Mouse (Mus musculus) kidney, postnatal 4 days (tissue): ENCODE measurements at regions not wholly inside any gene's neighbourhood (a gene's known extent, or its start where the extent isn't known, plus 50 kb on each side); places are given as distances from the start of the nearest gene placed in this dataset.
A peak's percentile ranks its signal among the peaks of the same experiment; 100 is the strongest.

Source experiments
- DNase-seq, 2 experiments: peaks; one replicate each; pipeline ENCODE4 v3.0.0; 2021; ENCODE audit warnings: mixed read lengths in 2 of 2

DNA sequence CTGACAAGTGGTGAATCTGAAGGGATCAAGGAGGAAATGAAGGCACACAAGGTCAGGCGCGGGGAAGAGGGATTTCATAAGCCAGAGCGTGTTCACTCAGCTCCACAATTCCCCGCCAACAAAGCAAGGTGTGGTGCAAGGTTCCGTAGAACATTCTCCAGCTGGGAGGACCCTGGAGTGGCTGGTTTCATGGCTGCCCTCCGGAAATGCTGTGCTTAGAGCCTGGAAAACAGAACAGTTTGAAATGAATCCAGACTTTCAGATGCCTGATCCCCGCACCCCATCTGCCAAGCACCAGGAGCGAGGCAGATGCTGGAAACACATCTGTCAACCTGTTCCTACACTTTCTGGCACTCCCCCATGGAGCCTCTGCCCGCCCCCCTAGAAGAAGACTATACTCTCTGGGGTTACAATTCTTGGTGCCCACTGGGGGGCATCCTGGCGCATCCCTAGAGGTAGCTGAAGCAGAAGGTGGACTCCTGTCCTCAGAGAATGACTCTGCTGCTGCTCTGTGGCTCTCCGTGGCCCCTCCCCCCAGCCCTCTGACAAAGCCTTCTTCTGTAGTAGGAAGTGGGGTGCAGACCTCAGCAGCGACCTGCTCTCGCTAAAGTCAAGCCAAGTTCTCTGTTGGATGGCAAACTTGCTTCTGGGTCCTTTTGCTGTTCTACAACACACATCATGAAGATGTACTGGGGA lies 54.5 kb upstream of the Mafb start:
- peak; percentile 50 to 70 for DNase-seq

DNA sequence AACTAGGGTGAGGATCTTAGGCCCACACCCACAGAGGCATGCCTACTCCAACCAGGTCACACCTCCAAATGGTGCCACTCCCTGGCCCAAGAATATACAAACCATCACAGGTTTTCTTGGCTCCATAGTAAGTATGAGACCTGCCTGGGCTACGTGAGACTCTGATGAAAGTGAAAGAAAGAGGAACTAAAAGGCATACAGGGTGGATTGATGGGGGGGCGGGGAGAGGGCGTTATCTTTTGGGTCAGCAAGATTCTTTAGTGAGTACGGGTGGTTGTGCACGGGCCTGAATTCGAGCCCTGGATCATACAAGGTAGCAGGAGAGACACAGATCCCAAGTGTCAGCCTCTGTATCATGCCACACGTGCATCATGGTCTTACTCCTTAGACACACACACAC lies 57.6 kb upstream of the Mafb start:
- DNase-seq: no peak

DNA sequence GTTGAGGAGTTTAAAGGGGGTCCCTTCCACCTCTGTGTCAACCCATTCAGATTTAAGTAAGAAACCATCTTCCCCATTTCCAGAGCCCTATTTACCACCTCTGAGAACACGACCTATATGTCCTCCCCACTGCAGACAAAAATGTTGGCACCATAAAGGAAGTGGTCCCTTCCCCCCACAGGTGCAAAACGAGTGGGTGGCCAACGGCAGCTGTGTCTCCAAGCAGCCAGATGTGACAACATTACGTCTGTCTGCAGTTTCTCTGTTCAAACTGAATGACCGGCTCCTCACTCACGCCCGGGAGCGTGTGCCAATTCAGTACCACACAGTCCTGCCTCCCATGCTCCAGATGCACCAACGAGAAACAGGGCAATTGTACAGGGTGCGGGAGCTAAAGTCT lies 60.6 kb upstream of the Mafb start:
- no peak for DNase-seq

DNA sequence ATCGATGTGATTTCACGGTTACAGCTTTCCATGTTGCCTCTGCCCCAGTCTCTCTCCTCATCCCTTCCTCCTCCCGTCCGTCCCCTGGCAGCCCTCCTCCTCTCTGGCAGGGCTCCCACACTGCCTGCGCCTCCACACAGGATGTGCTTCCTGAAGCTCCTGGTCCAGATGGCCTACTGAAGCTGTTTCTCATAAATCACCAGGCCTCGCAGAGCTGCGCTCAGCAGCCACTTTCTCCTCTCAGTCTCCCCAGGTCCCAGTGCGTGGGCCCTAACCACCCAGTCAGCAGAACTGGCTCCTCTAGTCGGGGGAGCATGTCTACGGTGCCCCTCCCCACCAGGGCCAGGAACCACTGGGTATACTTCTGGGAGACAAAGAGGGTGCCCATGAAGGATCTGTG lies 66.4 kb upstream of the Mafb start:
- DNase-seq: peak; percentile 84 to 89

DNA sequence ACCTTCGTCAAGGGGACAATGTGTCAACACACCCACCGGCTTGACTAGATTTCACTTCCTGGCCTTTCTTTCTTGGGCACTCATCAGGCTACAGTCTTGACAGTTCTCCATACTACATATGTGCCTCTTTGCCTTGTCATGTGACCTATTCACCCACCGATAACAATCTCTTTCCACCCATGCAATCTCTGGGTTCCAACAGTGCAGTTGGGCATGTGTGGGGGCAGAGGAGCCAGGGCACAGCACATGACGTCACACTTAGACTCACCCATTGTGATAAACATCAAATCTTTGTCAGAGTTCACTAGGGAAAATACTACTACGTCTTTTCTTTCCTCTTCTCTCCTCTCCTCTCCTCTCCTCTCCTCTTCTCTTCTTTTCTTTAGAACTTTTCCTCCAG lies 67.8 kb upstream of the Mafb start:
- no peak for DNase-seq

DNA sequence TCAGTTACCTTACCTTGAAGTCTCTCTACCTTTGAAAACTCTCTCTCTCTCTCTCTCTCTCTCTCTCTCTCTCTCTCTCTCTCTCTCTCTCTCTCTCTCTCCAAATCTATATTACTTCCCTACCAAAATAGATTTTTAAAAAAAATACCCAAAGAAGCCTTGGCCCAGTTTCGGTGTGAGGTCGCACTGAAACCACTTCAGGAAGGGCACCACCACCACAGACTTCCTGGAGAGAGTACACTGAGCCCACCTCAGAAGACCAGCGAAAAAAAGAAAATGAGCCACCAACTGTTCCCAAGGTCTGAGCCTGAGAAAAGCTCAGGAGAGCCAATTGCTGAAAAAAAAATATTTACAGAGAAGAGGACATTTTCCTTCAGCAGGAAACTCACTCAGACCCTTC lies 68.8 kb upstream of the Mafb start:
- DNase-seq: no peak

DNA sequence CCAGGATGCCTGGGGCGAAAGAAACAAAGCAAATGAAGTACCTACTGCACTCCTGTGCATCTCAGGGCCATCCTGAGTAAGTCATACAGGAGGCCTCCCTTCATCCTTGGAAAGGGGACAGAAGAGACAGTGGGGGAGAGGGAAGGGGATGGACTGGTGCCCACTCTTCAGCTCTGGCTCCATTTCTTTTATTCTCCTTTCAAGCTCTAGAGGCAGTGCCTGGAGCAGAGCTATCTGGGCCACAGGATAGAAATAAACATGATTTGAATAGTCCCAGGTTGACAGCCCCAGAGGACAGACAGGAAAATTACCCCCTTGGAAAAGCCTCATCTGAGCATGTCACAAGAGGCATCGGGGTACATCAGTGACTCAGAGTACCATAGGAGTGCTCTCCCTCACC lies 72.2 kb upstream of the Mafb start:
- DNase-seq: no peak

DNA sequence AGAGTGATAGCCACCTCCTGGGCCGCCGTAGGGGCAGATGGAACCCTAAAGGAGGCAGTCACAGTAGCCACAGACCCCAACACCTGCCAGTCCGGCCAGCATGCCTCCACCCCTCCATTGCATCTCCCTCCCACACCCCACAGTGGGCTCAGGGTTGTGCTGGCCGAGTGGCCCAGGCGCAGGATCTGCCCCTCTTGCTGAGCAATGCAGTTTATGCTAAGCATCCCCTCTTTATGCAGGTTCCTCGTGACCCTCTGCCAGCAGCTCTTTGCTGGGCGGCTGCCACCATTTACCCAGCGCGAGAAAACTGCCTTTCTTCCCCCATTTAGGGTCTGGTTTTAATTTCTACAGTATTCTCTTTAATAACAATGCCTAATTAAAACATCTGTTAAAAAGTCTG lies 73.4 kb upstream of the Mafb start:
- no peak for DNase-seq

DNA sequence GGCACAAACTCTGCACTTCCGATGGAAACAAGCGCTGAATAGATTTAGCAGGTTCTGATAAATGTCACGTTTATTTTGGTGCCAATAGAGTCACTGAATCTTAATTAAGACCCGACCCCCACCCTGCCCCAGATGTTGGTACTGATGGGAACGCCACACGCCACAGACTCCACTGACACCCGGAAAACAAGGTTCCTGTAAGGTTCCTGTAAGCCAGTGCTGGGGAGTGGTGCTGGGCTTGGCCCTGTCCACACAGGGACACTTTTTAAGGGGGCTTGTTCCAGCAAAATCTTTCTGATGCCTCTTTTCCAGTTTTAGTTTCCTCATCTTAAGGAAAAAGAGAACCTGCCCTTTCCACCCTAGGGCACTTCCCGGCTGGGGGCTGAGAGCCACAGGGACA lies 84.2 kb upstream of the Mafb start:
- no peak for DNase-seq

DNA sequence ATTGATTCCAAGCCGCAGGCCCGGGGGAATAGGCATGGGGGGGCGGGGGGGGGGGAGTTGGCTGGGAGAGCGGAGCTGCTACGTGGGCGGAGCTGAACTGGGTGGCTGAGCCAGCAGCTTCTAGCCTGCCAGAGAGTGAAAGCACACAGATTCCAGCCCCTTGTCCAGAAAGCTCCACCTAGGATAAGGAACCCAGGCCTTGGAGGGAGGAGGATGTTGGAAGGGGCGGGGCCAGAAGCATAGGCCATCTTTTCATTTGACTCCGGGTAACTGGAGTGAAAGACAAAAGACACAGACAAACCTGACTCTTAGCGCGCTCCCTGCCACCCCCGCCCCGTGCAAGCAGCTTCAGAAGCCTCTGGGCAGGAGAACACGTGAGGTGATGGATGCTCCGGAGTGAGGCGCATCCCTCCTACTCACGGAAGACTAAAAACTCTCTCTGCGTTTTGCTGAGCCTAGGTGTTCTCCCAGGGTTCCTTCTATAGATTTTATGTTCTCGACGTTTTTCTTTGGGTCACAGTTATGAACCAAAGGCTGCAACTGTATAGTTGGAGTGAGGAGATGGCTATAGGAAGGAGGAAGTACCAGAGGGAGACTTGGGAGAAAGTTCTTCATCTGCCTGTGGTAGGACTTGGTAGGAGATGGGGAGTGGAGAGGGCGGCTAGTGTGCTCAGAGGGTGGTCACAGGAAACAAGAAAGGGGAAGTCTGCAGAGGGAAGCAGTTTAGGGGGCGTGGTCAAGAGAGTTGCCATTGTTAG lies 84.8 kb upstream of the Mafb start:
- DNase-seq: peak; percentile 80 to 87

DNA sequence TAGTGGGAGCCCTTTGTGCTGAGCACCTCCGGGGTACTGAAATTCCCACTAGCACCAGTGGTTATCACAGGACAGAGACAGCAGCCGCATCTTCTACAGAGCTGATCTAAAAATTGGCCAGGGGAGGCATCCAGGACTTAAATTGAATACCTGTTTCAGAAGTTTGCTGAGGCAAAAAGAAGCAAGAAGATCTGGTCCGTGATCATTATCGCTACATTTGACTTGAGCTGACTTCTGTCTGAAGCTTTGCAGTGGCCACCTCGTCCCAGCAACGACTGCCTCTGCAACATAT lies 85.3 kb upstream of the Mafb start:
- DNase-seq: no peak

DNA sequence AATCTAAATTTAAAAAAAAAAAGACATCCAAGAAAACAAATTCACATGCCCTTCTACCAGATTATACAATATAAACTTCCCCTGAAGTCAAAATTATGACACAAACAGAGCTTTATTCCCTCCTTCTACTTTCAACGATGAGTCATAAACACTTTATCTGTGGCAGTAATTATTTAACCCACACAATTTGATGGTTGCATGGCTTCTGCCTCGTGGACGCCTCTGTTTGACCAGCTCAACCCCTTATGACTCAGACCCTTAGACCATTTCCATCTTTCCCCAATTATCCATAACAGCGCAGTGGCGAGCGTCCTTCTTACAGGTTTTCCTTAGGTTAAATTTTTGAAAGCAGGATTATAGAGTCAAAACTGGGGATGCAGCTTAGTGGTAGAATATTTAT lies 85.9 kb upstream of the Mafb start:
- DNase-seq: no peak

DNA sequence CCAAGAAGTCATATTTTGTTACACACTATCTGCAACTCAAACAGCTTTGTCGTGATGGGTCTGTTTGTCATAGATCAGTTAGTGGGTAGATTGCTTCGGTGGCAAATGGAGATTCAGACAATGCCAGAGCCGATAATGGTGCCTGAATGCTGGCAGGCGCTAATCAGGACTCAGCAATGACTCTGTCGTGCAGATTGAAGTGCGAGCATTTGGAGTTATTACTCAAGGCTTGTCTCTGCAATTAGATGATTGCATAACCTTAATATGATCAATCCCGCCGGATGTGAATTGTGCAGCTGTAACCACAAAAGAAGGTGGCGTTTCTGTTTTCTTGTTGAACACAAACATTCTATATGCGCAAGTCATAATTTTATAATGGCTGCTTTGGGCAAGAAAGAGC lies 88.8 kb upstream of the Mafb start:
- DNase-seq: no peak

DNA sequence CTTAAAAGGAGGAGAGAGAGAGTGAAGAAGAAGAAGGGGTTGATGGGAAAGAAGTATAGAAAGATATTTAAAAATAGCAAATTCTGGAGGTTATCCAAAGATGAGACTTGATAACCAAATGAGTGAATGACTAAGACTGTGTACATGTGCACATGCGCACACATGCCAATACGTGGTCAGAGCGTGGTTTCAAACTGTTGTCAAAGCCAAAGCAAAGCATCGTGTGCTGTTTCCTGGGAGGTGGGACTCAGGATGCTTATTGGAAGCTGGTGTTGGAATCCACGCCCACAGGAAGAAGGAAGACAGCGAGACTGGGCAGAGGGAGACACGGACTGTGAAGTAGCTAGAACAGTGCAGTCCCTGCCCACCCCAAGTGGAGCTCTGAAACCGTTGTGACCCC lies 89.8 kb upstream of the Mafb start:
- DNase-seq: no peak

DNA sequence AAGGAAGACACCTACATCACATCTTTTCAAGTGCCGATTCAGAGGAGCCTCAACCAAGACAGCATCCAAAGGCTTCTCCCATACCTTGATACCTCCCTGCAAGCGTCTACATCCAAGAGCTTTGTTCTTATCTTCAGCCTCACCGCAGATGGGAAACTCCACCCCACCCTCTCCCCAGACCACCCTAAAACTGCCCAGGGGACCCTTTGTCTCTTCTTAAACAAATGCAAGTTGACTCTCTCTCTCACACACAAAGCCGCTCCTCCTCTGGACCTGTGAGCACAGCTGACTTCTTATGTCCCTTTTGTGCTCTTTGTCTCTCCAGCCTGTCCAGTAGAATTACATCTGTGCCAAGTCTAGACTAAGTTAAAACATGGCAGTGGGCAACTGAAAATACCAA lies 104.7 kb upstream of the Mafb start:
- no peak for DNase-seq

DNA sequence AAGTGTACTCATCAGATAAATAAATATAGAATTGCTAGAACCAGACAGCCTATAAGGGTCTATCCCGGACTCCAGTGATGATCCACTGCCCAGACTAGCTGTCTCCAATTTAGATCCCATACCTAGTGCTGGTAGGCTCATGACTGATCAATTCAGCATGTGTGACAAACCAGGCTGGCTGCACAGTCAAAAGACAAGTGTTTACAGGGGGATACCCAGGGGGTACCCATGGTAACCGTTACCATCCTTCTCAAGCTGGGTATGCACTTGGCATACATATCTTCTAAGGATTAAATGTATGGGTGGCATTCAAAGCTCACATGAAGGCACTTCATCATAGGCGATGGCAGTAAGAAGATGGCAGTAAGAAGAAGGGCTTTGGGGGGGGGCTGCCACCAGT lies 109.3 kb upstream of the Mafb start:
- DNase-seq: no peak

DNA sequence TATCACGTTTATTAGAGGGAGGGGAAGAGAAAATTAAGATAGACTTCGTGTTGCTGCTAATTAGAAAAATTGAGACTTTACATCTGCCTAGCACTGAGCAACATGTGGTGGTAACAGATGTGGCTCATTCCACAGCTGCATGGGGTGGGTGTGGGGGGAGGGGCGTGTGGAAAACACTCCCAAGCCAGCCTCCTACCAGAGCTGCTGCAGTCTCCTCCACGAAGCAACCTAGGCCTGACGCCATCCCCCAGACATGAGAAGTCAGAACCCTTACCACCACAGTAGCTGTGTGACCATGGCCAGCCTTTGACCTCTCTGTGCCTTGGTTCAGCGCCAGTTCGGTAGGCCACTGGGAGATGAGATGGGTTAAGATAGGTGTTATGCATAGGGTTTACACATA lies 112.4 kb upstream of the Mafb start:
- no peak for DNase-seq

DNA sequence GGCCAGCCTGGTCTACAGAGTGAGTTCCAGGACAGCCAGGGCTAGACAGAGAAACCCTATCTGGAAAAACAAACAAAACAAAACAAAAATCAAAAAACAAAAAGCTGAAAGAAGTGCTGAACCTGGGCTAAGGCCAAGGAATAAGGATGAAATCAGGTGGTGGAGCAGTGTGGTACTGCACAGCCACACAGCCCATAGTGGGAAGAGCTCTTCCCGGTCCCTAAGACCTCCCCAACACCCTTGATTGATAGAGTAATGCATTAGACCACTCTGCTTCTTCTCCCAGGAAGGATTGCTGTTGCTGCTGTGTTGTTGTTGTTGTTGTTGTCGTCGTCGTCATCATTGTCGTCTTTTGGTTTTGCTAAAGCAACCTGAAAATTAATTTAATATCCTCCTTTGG lies 118.2 kb upstream of the Mafb start:
- no peak for DNase-seq

DNA sequence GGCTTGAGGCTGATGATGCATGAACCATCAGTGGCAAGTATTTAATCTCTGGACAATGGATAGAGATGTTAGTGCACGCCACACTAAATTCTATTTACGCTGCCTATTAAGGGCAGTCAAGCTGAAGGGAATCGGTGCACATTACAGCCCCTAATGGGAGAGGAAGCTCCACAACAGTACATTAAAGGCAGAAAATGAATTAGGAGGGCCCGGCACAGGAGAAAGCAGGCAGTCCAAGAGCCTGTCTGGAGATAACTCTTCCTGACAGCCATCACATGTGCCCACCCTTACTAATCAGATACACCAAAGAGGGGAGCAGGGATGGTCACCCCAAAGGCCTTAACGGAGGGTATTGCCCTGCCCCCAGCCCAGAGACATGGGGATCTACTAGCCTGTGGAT lies 118.7 kb upstream of the Mafb start:
- DNase-seq: no peak

DNA sequence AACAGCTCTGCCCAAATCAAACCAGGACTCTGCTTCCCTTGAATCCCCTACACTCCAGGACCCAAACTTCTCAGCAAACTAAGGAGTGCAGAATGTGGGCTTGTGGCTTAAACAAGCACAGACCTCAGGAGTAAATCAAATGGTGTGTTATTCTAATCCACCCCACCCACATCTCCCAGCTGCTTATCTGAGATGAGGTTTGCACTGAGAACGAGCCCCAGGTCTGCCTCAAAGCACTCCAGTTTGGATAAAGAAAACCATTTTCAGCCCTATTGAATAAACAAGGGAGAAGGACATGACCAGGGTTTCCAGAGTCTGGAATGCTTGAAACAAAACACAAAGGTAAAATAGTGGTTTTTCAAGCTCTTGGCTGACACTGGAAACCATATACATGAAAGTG lies 132.9 kb upstream of the Mafb start:
- DNase-seq: no peak

DNA sequence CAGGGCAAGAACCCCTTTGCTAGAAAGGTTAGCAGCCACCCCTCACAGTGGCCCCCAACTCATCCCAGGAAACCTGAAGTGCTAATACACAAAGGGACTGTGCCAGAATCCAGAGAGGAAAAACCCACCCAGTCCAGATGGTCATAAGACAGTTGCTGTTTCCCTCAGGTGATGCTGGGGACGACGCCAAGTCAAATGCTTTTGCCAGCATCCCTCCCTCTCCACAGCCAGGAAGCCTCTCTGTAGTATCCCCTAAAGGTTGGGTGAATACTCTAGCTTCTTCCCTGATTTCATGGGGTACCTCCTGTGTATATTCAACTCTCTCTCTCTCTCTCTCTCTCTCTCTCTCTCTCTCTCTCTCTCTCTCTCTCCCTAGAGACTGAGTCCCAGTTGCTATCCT lies 136.0 kb upstream of the Mafb start:
- DNase-seq: no peak

DNA sequence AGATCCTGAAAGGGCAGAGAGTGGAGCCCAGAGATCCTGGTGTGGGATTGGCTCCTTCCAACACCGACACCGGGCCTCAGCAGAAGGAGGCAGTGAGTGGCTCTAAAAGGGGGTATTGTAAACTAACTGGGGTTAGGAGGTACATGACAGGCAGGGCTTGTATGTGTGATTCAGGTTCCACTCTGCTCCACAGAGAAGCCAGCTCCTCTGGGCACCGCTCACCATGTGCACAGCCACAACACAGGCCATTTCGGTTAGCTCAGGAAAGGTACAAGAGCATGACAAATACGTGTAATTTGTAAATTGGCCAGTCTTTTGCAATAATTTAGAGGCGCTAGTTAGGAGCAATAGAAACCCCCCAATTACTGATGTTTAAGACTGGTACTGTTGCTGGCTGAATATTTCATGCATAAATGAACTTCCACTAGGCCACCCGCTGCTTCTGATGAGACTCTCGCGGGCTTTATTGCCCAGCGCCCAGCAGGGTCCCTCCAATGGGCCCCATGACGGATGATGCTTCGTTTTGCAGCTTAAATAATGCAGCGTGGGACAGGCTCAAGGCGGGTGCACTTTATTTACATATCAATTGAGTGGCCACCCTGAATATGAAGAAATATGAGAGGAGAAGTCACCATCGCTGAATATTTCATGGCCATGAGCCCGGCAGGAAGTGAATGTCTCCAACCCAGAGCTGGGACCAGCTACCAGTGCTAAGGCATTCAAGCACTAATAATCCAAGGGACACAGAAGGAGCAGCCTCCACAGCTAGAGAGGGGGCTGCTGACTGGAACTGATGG lies 136.9 kb upstream of the Mafb start:
- no peak for DNase-seq

DNA sequence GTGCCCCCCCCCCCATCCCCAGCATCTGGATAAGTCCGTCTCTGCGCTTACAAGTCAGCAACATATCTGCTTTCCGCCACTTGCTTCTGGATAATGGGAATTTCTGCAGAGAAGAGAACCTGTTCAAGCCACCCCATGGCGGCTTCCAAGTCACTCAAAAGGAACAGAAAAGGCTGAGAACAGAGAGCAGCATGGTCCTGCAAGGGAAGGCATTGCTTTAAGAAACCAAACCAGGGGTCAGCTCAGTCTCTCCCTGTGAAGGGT lies 137.5 kb upstream of the Mafb start:
- DNase-seq: no peak

DNA sequence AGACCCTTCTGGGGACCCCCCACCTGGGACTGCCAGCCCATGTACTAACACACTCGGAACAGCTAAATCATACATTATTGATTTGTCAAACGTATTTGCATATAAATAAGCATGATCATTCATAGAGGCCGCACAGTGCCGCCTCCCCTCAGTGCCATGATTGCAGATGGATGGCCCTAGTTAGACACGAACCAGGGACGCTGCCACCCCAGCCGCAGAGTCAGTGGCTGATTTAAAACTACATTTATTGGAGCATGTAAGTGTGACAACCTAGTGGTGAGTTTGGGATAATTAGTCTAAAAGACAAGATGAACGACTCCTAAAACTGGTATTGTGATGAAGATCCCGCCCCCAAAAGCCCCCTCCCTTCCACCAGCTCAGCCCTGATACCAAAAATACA lies 138.3 kb upstream of the Top1 start:
- DNase-seq: no peak
